Mouse (Mus musculus) right cerebral cortex, postnatal 4 days (tissue): ENCODE results near the gene Dlg2.

ENCODE experiments used
- DNase-seq: peaks from one replicate; pipeline ENCODE4 v3.0.0-alpha.2; 2022

Gene Dlg2

DNA sequence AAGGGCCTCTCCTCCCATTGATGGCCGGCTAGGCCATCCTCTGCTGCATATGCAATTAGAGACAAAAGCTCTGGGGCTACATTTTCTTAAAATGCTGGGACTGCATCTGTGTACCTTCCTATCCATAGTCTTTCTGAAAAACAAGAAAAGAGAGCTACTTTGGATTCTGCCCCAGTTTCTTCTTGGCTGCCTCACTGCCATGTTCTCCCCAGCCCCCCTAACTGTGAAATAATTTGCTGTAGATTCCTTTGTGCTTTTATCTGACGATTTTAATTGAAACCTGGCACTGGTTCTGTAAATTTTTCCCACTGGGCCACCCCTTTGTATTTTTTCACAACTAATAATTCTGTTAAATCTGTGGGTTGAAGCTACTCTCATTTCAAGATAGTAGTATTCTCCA is 1646.8 kb downstream of the Dlg2 start:
- DNase-seq: no peak

- DNase-seq: peak; percentile 76
Measured at GRCm38 (mm10) chr7:92125886-92126285, 1649.4 kb downstream of the Dlg2 start.

DNA sequence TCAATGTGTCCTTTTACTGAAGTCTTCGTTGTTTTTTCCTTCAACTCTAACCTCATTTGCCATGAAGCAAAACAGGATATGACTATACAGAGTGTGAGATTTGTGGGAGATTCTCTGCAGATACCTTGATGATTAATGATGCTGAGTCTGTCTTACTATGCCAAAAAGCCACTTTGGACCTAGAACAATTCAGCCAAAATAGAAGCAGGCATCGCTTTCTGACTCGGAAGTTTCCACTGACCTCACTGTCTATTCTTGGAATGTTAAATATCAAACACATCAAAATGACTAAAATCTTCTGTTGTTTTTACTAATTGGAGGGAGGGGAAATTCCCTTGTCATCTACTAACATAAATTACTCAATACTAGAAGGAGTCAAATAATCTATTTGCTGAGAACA is 1657.8 kb downstream of the Dlg2 start:
- no peak for DNase-seq

GRCm38 (mm10) chr7:92135624-92136023 is 1659.2 kb downstream of the Dlg2 start:
- DNase-seq: no peak

- no peak for DNase-seq
Measured at GRCm38 (mm10) chr7:92140051-92140817, 1663.8 kb downstream of the Dlg2 start.

GRCm38 (mm10) chr7:92147499-92147898 is 1671.0 kb downstream of the Dlg2 start:
- DNase-seq: no peak

GRCm38 (mm10) chr7:92150768-92151167 is 1674.3 kb downstream of the Dlg2 start:
- DNase-seq: no peak

- DNase-seq: no peak
Measured at GRCm38 (mm10) chr7:92154603-92155002, 1678.1 kb downstream of the Dlg2 start.

DNA sequence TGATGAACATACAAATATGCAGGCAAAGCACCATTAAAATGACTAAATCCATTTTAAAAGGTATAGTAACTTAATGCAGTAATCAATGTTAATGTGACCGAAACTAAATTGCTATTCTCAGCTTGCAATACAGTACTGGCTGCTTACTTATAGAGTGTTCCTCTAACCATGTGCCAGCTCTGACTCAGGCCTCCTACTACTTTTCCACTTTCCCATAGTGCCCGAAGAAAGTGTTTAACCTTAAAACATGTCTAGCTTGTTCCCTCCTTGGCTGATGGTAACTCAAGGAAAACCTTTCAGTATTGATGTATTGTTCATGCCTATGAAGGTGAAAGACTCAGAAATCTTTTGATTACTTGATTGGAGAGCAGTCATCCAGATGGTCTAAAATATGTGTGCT is 1686.7 kb downstream of the Dlg2 start:
- DNase-seq: no peak

GRCm38 (mm10) chr7:92164316-92164715 is 1687.8 kb downstream of the Dlg2 start:
- no peak for DNase-seq

DNA sequence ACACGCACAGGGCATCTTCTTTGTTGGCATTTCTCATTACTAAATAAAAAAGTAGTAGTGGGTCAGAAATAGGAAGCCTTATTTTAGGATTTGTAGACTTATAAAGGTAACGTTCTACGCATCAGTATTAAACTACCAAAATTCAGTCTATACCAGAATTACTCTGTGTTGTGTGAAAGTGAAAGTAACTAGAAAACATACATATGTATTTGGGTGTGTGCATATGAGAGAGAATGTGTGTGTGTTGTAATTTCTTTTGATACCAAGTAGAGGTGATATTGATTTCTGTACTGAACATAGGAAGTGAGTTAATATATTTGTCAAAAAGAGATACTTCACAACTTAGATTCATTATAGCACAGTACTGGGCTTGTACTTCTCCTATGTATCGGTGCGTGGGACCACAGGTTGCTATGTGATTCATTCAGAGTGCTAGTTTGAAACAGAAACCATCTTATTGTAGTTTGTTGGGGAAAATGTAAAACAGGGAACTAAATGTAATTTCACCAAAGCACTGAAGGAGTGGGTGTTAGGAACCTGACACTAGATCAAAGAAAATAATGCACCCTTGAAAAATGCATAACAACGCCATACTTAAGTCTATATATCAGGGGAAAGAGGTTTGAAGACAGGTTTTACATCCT is 1688.5 kb downstream of the Dlg2 start:
- DNase-seq: no peak

DNA sequence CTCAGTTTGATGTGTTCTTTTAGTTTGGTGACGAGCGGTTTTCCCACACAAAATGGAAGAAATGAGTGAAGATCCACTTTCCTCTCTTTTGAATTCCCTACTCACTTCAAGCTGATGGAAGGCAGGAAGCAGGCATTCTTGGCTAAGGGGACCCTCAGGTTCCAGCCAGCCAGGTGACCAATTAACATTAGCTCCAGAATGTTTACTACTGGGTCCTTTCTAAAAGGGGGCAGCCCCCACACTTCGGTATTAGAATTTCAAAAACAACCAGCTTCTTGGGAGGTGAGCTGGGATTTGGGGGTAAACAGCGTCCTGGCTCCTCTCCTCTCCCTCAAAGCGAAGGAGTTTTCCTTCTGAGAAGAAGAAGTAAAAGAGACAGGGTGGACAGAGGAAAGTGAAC is 1703.6 kb downstream of the Dlg2 start:
- DNase-seq: no peak

- DNase-seq: peak; percentile 13
Measured at GRCm38 (mm10) chr7:92180591-92181587, 1704.4 kb downstream of the Dlg2 start.

DNA sequence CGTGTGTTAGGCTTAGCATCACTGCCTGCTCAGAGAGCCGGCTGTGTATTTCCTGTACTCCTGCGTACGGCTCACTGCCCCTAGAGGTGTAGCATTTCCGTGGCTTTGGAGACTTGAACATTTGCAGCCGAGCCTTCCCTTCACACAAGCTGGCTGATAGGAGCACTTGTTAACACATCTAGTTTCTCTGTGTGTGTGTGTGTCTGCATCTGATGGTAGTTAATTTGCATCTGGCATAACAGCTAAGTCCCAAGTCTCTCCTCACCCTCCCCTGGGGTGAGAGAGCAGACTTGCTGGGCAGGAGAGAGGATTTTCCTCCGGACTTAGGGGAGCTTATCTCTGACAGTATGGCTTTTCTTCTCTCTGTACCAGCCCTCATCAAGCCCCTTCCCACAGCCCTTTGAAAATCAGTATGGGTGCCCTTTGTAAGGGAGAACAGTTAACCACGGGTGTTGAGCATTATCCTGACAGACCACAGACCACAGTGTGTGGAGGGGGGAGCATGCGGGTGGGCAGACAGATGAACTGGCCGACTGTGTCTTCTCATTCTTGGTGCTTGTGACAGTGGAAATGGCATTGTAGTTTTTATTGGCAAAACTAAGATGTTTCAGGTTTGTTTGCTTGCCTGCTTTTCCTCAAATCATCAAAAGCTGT is 1705.6 kb downstream of the Dlg2 start:
- DNase-seq: no peak

GRCm38 (mm10) chr7:92184371-92185059 is 1708.0 kb downstream of the Dlg2 start:
- DNase-seq: no peak

GRCm38 (mm10) chr7:92186341-92186740 is 1709.9 kb downstream of the Dlg2 start:
- DNase-seq: no peak

DNA sequence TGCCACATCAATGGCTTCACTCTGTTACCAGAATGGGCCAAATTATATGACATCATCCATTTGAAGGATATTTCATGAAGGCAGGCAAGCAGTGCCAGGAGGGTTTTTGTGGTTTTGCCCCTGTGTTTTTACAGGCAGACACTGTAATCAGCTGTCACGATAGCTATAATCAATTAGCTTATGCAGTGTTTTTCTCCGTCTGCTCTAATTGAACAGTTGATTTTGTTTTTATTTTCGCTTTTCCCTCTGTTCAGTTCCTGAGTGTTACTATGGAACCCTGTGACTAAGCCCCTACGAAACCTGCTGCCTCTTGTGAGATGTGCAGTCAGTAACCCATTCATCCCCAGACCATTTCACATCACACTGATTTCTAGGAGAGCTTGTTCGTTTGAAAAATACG is 1712.7 kb downstream of the Dlg2 start:
- no peak for DNase-seq

DNA sequence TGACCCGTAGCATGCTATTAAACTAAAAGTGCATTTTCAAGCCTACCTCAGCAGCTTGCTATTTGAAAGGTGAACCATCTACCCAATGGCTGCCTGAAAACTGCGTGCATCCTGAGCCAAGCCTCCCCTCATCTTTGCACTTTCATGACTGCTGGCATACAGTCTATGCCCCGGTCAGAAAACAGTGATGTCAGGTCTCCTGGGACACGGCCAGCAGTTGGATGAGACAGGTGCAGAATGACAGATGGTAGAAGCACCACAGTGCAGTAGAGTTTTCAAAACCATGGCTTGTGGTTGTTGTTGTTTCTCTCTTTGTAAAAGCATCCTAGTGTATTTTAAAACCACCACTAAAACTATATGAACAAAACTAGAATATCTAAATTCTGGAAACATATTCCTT is 1719.5 kb downstream of the Dlg2 start:
- no peak for DNase-seq

DNA sequence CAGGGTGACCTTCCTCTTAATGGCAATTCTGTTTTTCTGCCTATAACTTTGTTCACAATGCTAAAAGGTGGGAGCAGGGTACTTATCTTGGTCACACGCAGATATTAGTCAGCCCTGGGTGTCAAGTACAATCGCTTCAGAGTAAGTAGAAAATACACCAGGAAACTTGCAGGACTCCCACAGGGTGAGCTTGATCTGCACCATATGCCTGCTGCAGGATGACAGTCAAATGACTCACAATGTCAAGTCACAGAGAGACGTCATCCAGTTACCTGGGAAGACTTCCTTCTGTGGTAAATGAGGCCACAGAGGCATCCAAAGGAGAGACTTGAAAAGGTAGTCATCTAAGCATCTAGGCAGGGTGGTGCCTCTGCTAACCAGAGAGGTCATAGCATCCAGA is 1721.1 kb downstream of the Dlg2 start:
- no peak for DNase-seq

- DNase-seq: no peak
Measured at GRCm38 (mm10) chr7:92199131-92199530, 1722.7 kb downstream of the Dlg2 start.

DNA sequence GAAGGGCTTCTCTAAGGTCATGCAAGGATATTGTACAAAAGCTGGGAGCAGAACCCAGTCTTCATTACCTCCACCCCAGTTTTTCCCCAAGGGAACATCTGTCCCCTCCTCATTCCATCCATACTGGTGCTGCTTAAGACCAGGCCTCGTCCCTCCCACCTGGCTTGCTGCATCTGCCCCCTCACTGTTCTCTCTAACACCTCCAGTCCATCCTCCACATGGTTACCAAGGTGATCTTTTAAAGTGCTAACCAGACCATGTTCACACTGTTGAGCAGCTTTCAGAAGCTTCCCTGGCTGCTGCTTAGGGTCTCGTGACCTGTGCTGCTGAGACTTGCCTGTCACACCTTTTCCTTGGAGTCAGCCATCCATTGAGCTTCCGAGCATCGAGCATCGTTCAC is 1734.2 kb downstream of the Dlg2 start:
- no peak for DNase-seq

GRCm38 (mm10) chr7:92213751-92214150 is 1737.3 kb downstream of the Dlg2 start:
- DNase-seq: no peak
